Mouse (Mus musculus) heart, embryonic 13.5 days (tissue): Measurements from ENCODE around the gene Srgap1. TPM values are rescaled to one million over a fixed set of nuclear protein-coding genes. Genes with fewer than 3 reads are reported as not detected.

Experiments used
- ATAC-seq: fragments of 200-750 bp; cut with Nextera tagmentation; 2 replicates; pipeline ENCODE4 v1.8.0; 2017; ENCODE audit warnings: moderate TSS enrichment; ENCODE audit not compliant: insufficient number of reproducible peaks, low FRiP score, low TSS enrichment; ENCODE audit errors: extremely low read depth
- H3K27ac ChIP-seq: fragments of 300-500 bp; sonication (generic); replicated peaks from 2 replicates; pipeline ENCODE4 v1.5.1; 2015; ENCODE audit warnings: moderate library complexity, mild to moderate bottlenecking, inconsistent platforms
- H3K27me3 ChIP-seq: fragments of 300-500 bp; sonication (generic); replicated peaks from 2 replicates; pipeline ENCODE4 v1.6.1; 2015; ENCODE audit warnings: mild to moderate bottlenecking, inconsistent platforms
- H3K36me3 ChIP-seq: fragments of 300-500 bp; sonication (generic); 2 replicates; pipeline ENCODE4 v1.6.1; 2015; ENCODE audit warnings: mild to moderate bottlenecking, inconsistent platforms
- H3K4me1 ChIP-seq: fragments of 300-500 bp; sonication (generic); 2 replicates; pipeline ENCODE4 v1.6.1; 2015; ENCODE audit warnings: inconsistent platforms
- H3K4me2 ChIP-seq: fragments of 300-500 bp; sonication (generic); 2 replicates; pipeline ENCODE4 v1.6.1; 2015; ENCODE audit warnings: inconsistent platforms, mild to moderate bottlenecking, moderate library complexity
- H3K4me3 ChIP-seq: fragments of 300-500 bp; sonication (generic); 2 replicates; pipeline ENCODE4 v1.5.1; 2015; ENCODE audit warnings: moderate library complexity, mild to moderate bottlenecking, inconsistent platforms
- H3K9ac ChIP-seq: fragments of 300-500 bp; sonication (generic); 2 replicates; pipeline ENCODE4 v1.6.1; 2015; ENCODE audit warnings: inconsistent platforms, mild to moderate bottlenecking, moderate library complexity
- H3K9me3 ChIP-seq: fragments of 300-500 bp; sonication (generic); 2 replicates; pipeline ENCODE4 v1.6.1; 2016; ENCODE audit warnings: inconsistent platforms
- WGBS: fragments of 180-500 bp; shearing (Covaris S2); methylation state at CpG from one replicate; pipeline ENCODE4 v1.1.7; 2015; ENCODE audit warnings: mixed read lengths; 5-methylcytosine and 5-hydroxymethylcytosine counted together
- polyA plus RNA-seq: library from polyadenylated mRNA; unstranded; fragments of >200 nt; fragmentation: Nextera tagmentation; extraction: Ambion mirVana; gene quantifications from 2 replicates; pipeline ENCODE4 v1.2.1, GENCODE M21; 2015

The Srgap1 gene
- polyA plus RNA-seq, 1 experiment from 2014 or later = 8.9 TPM

DNA sequence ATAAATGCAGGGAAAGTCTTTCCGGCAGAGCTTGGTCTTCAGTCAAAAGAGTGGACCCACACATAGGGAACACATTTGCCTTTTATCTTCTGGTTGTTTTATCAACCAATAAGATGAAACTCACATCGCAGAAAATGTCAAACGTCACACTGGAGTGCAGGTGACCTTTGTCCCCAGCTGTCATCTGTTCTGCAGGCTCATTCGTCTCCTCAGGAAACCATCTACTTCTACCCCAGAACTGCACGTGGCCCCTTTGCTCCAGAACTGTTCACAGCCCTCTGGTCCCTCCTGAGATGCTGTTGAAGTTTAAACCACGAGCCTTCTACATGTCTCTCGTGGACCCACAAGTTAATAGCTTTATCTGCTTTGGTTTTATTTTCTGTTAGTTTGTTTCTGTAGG lies 168.3 kb downstream of the Srgap1 start:
- Histone ChIP-seq H3K9me3 (no peaks in the 10 kb centered on the region), H3K27ac (no peak overlapping the region), H3K36me3 (no peaks in the 10 kb centered on the region), H3K4me3 (no peak overlapping the region), H3K27me3 (no peaks in the 10 kb centered on the region), H3K9ac (no peak overlapping the region), H3K4me1 (peaks cover 30% of the 10 kb centered on the region), H3K4me2 (no peak overlapping the region)
- no peak for ATAC-seq
- WGBS = 41% methylated on average over 7 of the region's 7 CpGs

DNA sequence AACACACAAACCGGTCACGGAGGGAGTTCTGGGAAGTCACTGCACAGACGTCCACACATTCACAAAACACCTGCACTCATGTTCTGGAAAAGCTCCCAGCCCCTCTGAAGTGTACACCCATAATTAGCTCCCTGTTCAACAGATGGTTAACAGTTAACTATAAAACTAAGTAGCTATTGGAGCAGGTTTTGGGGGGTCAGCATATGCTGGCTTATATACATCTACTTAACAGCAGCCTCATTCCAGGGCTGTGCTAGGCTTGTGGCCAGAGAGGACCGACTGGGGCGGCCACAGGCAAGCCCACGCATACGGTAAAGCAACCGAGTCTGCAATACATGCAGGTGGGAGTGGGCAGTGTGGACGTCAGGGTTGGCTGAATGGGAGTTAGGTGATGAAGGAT lies 169.2 kb downstream of the Srgap1 start:
- no peak overlapping the region for H3K4me3 ChIP-seq
- H3K27ac ChIP-seq = no peak overlapping the region
- no peak overlapping the region for H3K4me2 ChIP-seq
- no peaks in the 10 kb centered on the region for H3K27me3 ChIP-seq
- H3K9ac ChIP-seq = 0 out of 2 replicates have a peak overlapping the region, but pooled peaks have one; percentile 51
- no peaks in the 10 kb centered on the region for H3K9me3 ChIP-seq
- WGBS = 57% methylated on average over 9 of the region's 9 CpGs
- no peaks in the 10 kb centered on the region for H3K36me3 ChIP-seq
- peaks cover 36% of the 10 kb centered on the region for H3K4me1 ChIP-seq
- ATAC-seq = no peak

DNA sequence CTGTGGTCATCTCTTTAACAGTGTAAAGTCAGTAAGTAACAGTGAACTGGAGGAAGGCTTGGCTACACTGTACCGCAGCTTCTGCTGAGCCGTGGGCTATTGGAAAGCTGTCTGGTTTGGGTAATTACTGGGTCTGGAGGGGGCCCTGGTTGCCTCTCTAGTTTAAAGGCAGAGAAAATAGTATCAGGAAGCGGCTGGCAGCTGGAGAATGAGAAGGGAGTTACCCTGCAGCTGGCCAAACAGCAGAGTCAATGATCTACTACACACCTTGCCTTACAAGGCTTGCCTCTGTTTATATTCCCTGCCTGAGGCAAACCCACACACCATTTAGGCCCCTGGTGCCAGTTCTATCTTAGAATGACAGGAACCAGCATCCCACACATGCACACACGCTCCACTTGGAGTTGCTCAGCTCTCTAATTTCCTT lies 174.0 kb downstream of the Srgap1 start:
- Histone ChIP-seq H3K27ac (no peak overlapping the region), H3K27me3 (no peaks in the 10 kb centered on the region), H3K4me1 (peaks cover 19% of the 10 kb centered on the region), H3K4me3 (no peak overlapping the region), H3K9me3 (peaks cover 5% of the 10 kb centered on the region; the same call in 1 of the 2 replicates), H3K4me2 (no peak overlapping the region), H3K9ac (no peak overlapping the region), H3K36me3 (peaks cover 21% of the 10 kb centered on the region)
- 51% methylated on average over 4 of the region's 4 CpGs for WGBS
- ATAC-seq = no peak

GRCm38 (mm10) chr10:121869941-121870340 lies 177.2 kb downstream of the Srgap1 start:
- no peak overlapping the region for H3K27ac ChIP-seq
- no peak overlapping the region for H3K9ac ChIP-seq
- H3K36me3 ChIP-seq = peaks cover 26% of the 10 kb centered on the region
- H3K4me1 ChIP-seq = peaks cover 12% of the 10 kb centered on the region
- no peak for ATAC-seq
- 65% methylated on average over 8 of the region's 8 CpGs for WGBS
- H3K4me3 ChIP-seq = no peak overlapping the region
- no peak overlapping the region for H3K4me2 ChIP-seq
- peaks cover 6% of the 10 kb centered on the region; the same call in 1 of the 2 replicates for H3K9me3 ChIP-seq
- H3K27me3 ChIP-seq = no peaks in the 10 kb centered on the region

- no peak overlapping the region for H3K27ac ChIP-seq
- no peak overlapping the region for H3K9ac ChIP-seq
- H3K4me1 ChIP-seq = peaks cover 9% of the 10 kb centered on the region
- ATAC-seq = no peak
- WGBS = 85% methylated on average over 3 of the region's 3 CpGs
- no peak overlapping the region for H3K4me2 ChIP-seq
- H3K9me3 ChIP-seq = peaks cover 6% of the 10 kb centered on the region; the same call in 1 of the 2 replicates
- H3K27me3 ChIP-seq = no peaks in the 10 kb centered on the region
- H3K36me3 ChIP-seq = peaks cover 26% of the 10 kb centered on the region
- no peak overlapping the region for H3K4me3 ChIP-seq
Observed at GRCm38 (mm10) chr10:121868255-121868654, 178.9 kb downstream of the Srgap1 start.

DNA sequence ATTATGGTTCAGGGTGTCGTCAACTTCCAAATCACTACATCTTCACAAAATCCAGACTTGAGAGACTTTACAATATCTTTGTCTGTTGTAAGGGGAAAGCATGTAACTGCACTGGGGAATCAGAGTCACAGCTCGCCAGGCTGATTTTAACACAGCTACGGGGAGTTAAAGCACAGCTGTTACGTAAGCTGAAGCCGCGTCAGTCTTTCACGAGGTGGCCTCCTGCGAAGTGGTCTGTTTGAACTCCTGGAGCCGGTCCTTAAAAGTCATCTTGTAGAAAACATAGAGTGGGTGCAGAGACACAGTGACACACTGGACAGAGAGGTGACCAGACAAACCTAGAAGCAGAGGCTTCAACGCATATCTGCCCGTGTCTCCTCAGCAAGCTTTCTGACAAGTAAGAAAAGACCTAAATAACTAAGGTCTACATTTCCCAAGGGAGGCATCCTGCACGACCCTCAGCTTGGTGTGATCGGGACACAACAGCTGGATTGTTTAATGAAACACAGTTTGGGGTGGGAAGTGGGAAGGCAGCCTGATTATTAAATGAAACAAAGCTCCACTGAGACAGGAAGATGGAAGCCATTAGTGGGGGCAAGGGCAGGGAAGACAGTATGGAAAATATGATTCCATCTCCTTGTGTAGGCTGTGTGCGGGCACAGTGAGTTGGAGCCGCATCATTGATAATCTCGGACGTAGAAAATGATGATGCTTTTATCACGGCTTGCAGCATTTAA lies 181.4 kb downstream of the Srgap1 start:
- peaks cover 6% of the 10 kb centered on the region; the same call in 1 of the 2 replicates for H3K9me3 ChIP-seq
- WGBS = 47% methylated on average over 18 of the region's 18 CpGs
- peak overlapping the region; percentile 36; the same call in 1 of the 2 replicates for H3K27ac ChIP-seq
- peak overlapping the region; percentile 18; the same call in 1 of the 2 replicates for H3K4me2 ChIP-seq
- H3K27me3 ChIP-seq = no peaks in the 10 kb centered on the region
- H3K9ac ChIP-seq = no peak overlapping the region
- H3K4me3 ChIP-seq = no peak overlapping the region
- peaks cover 26% of the 10 kb centered on the region for H3K36me3 ChIP-seq
- no peak for ATAC-seq
- peaks cover 13% of the 10 kb centered on the region for H3K4me1 ChIP-seq

DNA sequence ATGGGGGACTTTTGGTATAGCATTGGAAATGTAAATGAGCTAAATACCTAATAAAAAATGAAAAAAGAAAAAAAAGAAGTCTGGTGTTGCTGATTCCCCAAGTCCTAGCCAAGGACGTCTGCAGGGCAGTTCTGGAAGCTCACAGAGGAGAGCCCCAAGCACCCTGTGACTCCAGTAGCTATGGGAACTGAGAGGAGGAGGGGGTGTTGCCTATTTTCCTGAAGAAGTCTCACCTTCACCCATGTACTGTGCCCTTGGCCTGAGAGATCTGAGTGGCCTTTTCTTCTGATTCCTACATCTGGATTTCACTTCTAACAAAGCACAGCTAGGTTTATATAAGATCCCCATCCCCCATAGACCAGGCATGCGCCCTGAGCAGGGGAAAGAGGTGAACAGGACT lies 186.2 kb downstream of the Srgap1 start:
- 60% methylated on average over 2 of the region's 2 CpGs for WGBS
- ATAC-seq = no peak
- no peak overlapping the region for H3K27ac ChIP-seq
- H3K4me1 ChIP-seq = peaks cover 14% of the 10 kb centered on the region
- H3K9ac ChIP-seq = no peak overlapping the region
- H3K4me3 ChIP-seq = no peak overlapping the region
- no peaks in the 10 kb centered on the region; the same call in 1 of the 2 replicates for H3K36me3 ChIP-seq
- no peak overlapping the region for H3K4me2 ChIP-seq
- H3K9me3 ChIP-seq = peaks cover 1% of the 10 kb centered on the region; the same call in 1 of the 2 replicates
- H3K27me3 ChIP-seq = no peaks in the 10 kb centered on the region

DNA sequence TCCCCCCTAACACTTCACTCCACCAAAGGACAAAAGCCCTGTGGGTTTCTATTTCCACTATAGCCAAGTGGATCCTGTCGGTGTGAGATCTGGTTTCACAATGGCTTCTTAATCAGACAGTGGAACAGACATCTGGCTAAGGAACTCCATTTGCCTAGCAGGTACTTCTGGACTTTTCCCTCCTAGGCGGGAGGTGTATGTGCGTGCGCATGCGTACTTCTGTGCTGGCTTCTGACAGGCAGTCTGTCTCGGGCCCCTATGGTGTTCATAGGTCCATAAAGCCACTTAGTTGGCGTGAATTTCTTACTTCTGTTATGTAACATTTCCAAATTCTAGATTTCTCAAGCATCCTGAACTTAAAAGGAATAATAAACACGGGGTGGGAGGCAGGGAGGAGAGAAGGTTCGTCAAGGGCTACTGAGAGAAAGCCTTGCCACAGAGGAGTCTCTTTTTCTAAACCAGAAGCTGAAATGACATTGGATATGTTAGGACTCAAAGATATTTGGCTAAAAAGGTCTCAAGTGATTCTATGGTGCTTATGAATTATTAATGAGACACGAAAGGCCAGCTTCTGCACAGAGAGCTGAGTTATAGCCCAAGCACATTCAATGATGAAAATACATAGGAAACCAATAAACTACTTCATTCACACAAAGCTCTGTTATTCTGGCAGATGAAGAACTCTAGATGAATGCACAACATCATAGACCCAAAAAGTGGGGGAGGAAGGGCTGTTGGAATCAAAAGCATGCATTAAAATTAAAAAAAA lies 187.1 kb downstream of the Srgap1 start:
- Histone ChIP-seq H3K4me3 (no peak overlapping the region), H3K4me2 (no peak overlapping the region), H3K27me3 (no peaks in the 10 kb centered on the region), H3K9me3 (peaks cover 4% of the 10 kb centered on the region; the same call in 1 of the 2 replicates), H3K9ac (no peak overlapping the region), H3K4me1 (peaks cover 12% of the 10 kb centered on the region), H3K27ac (no peak overlapping the region), H3K36me3 (peaks cover 7% of the 10 kb centered on the region)
- WGBS = 77% methylated on average over 10 of the region's 10 CpGs
- ATAC-seq = no peak

GRCm38 (mm10) chr10:121858911-121859310 lies 188.2 kb downstream of the Srgap1 start:
- peaks cover 8% of the 10 kb centered on the region for H3K36me3 ChIP-seq
- H3K4me3 ChIP-seq = no peak overlapping the region
- 73% methylated on average over 2 of the region's 2 CpGs for WGBS
- H3K4me1 ChIP-seq = peaks cover 12% of the 10 kb centered on the region
- H3K27me3 ChIP-seq = no peaks in the 10 kb centered on the region
- H3K27ac ChIP-seq = no peak overlapping the region
- no peak overlapping the region for H3K9ac ChIP-seq
- H3K9me3 ChIP-seq = peaks cover 4% of the 10 kb centered on the region; the same call in 1 of the 2 replicates
- H3K4me2 ChIP-seq = no peak overlapping the region
- ATAC-seq = no peak

DNA sequence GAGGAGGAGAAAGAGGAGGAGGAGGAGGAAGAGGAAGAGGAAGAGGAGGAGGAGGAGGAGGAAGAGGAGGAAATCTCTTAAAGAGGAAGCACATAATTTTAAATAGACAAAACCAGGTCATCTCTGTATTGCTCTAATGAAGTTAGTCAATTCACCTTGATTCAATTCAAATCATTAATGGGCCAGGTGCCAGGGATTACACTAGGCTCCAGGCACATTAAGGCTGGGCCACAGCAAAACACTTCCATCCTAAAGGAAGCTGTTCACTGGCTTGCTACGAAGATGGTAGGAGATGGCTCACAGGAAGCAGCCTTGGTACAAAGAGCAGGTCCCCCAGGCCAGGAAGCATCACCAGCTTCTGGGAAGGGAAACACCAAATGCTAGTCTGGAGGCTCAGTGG lies 189.0 kb downstream of the Srgap1 start:
- H3K4me1 ChIP-seq = peaks cover 12% of the 10 kb centered on the region
- no peak overlapping the region for H3K4me3 ChIP-seq
- no peak for ATAC-seq
- 63% methylated on average over 1 of the region's 1 CpGs for WGBS
- H3K27ac ChIP-seq = no peak overlapping the region
- no peaks in the 10 kb centered on the region for H3K27me3 ChIP-seq
- peaks cover 11% of the 10 kb centered on the region for H3K36me3 ChIP-seq
- H3K9me3 ChIP-seq = peaks cover 4% of the 10 kb centered on the region; the same call in 1 of the 2 replicates
- no peak overlapping the region for H3K9ac ChIP-seq
- H3K4me2 ChIP-seq = no peak overlapping the region

DNA sequence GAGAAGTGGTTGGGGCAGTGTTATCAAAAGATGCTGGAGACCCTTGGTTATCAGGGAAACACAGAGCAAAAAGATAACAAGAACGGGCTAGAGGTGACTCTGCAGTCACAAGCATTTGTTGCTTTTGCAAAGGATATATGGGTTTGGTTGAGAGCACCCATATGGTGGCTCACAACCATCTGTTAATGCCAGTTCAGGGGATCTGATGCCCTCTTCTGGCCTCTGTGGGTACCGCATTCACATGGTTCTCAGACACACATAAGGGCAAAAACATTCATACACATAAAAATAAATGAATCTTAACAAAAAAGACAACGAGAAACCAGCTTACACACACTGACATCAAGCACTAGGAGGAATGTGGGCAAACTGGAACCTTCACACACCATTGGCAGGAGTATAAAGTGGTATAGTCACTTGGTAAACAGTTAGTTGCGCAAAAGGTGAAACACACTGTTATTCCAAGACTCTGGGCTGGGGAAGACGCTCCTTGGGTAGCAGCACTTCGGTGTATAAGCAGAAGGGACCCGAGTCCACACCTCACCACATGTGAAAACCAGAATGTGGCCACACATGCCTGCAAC lies 191.2 kb downstream of the Srgap1 start:
- Histone ChIP-seq H3K4me1 (peaks cover 5% of the 10 kb centered on the region), H3K36me3 (peaks cover 21% of the 10 kb centered on the region), H3K9ac (no peak overlapping the region), H3K27ac (no peak overlapping the region), H3K4me2 (no peak overlapping the region), H3K9me3 (peaks cover 4% of the 10 kb centered on the region; the same call in 1 of the 2 replicates), H3K27me3 (no peaks in the 10 kb centered on the region), H3K4me3 (no peak overlapping the region)
- no peak for ATAC-seq
- WGBS = 67% methylated on average over 7 of the region's 7 CpGs
